Mouse (Mus musculus): ENCODE measurements around the gene Gm11034. TPM values are rescaled to one million over a fixed set of nuclear protein-coding genes. Genes with fewer than 3 reads are reported as not detected.
A peak's percentile ranks its signal among the peaks of the same experiment; 100 is the strongest.

Gene Gm11034
- polyA plus RNA-seq (2014; fragmentation: Nextera tagmentation; extraction: Ambion mirVana) = not detected in 2 replicates

DNA sequence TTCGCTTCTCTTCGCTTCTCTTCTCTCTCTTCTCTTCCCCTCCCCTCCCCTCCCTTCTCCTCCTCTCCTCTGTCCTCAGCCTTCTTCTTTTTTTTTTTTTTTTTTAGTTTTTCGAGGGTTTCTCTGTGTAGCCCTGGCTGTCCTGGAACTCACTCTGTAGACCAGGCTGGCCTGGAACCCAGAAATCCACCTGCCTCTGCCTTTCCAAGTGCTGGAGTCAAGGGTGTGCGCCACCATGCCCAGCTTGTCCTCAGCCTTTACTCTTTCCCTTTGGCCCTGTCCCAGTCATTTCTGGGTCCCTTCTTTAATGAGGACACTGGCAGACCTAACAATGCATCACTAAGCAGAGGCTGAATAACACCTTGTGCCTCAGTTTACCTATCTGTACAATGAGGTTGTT, at the start of gene Gm11034:
Gene Gm11034 (minus strand): TSS at position 101 of the 400 bp plus-strand sequence.
- Histone ChIP-seq H3K4me2 (ENCODE audit: low read length) (no peak within 1 kb of the TSS), H3K36me3 (ENCODE audit: control insufficient read depth, insufficient read depth, low read length) (no peaks in the 10 kb centered on the region), H3K4me1 (ENCODE audit: control insufficient read depth in 2 of 2, insufficient read depth in 2 of 2, low read length in 2 of 2) (no peaks in the 10 kb centered on the region), H3K9me3 (ENCODE audit: control insufficient read depth, low read length) (no peaks in the 10 kb centered on the region), H3K27me3 (ENCODE audit: control insufficient read depth, insufficient read depth, low read length) (peaks cover 4% of the 10 kb centered on the region; the same call in 1 of the 2 replicates), H3K4me3 (ENCODE audit: control insufficient read depth in 1 of 2, insufficient read depth in 1 of 2, low read depth in 1 of 2, low read length in 2 of 2) (no peak within 1 kb of the TSS), H3K27ac (replicated peaks in 1 of 2; ENCODE audit: control insufficient read depth in 1 of 2, insufficient read depth in 1 of 2, low read depth in 2 of 2, low read length in 2 of 2) (no peak within 1 kb of the TSS), H3K9ac (ENCODE audit: low read length) (no peak within 1 kb of the TSS)
- no peak for ATAC-seq (ENCODE audit: insufficient number of reproducible peaks, insufficient read depth, low FRiP score, low read depth)
- WGBS = 70% methylated on average over 4 of the region's 4 CpGs

DNA sequence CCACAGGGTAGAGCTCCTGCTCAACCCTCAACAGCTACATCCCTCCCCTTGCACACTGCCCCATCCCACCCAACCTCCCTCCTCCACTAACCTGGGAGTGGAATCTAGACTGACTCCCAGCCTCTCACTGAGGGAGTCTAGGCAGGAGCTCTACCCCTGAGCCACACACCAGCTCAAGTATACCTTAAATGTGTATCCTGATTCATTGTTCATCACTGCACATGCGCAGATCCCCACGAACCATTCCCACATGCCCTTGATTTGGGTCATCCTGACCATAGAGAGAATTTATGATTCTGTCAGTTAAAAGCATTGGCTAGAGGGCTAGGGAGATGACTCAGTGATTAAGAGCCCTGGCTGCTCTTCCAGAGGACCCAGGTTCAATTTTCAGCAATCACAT, 49.3 kb upstream of the Gm11034 start:
- 95% methylated on average over 2 of the region's 2 CpGs for WGBS
- Histone ChIP-seq H3K36me3 (ENCODE audit: control insufficient read depth, insufficient read depth, low read length) (no peaks in the 10 kb centered on the region), H3K27me3 (ENCODE audit: control insufficient read depth, insufficient read depth, low read length) (no peaks in the 10 kb centered on the region), H3K4me3 (ENCODE audit: control insufficient read depth in 1 of 2, insufficient read depth in 1 of 2, low read depth in 1 of 2, low read length in 2 of 2) (no peak overlapping the region), H3K27ac (replicated peaks in 1 of 2; ENCODE audit: control insufficient read depth in 1 of 2, insufficient read depth in 1 of 2, low read depth in 2 of 2, low read length in 2 of 2) (no peak overlapping the region), H3K4me2 (ENCODE audit: low read length) (no peak overlapping the region), H3K4me1 (ENCODE audit: control insufficient read depth in 2 of 2, insufficient read depth in 2 of 2, low read length in 2 of 2) (peaks cover 5 to 11% of the 10 kb centered on the region in 2 experiments), H3K9me3 (ENCODE audit: control insufficient read depth, low read length) (no peaks in the 10 kb centered on the region), H3K9ac (ENCODE audit: low read length) (no peak overlapping the region)
- no peak for ATAC-seq (ENCODE audit: insufficient number of reproducible peaks, insufficient read depth, low FRiP score, low read depth)

DNA sequence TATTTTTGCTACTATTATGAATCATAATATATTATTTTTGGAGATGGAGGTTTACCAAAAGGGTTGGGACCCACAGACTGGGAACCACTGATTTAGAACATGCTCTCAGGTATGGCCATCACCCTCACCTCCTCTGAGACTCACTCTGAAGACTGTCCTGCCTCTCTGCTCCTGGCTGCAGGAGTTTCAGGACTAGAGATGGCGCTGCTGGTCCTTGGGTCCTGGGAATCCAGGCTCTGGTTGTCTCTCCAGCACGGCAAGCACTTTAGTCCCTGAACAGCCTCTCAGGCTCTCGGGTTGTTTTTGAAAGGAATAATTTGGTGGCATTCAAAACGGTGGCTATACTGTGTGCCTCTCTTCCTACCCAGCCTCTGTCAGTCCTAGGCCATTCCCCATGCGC, 48.4 kb upstream of the Gm11034 start:
- H3K27ac ChIP-seq (replicated peaks in 1 of 2; ENCODE audit: control insufficient read depth in 1 of 2, insufficient read depth in 1 of 2, low read depth in 2 of 2, low read length in 2 of 2) = no peak overlapping the region
- no peaks in the 10 kb centered on the region for H3K36me3 ChIP-seq (ENCODE audit: control insufficient read depth, insufficient read depth, low read length)
- H3K9me3 ChIP-seq (ENCODE audit: control insufficient read depth, low read length) = no peaks in the 10 kb centered on the region
- 36% methylated on average over 5 of the region's 5 CpGs for WGBS
- no peak overlapping the region for H3K4me3 ChIP-seq (ENCODE audit: control insufficient read depth in 1 of 2, insufficient read depth in 1 of 2, low read depth in 1 of 2, low read length in 2 of 2)
- ATAC-seq (ENCODE audit: insufficient number of reproducible peaks, insufficient read depth, low FRiP score, low read depth) = no peak
- H3K9ac ChIP-seq (ENCODE audit: low read length) = no peak overlapping the region
- H3K4me1 ChIP-seq (ENCODE audit: control insufficient read depth in 2 of 2, insufficient read depth in 2 of 2, low read length in 2 of 2) = peaks cover 5 to 11% of the 10 kb centered on the region in 2 experiments
- H3K27me3 ChIP-seq (ENCODE audit: control insufficient read depth, insufficient read depth, low read length) = no peaks in the 10 kb centered on the region
- no peak overlapping the region for H3K4me2 ChIP-seq (ENCODE audit: low read length)

DNA sequence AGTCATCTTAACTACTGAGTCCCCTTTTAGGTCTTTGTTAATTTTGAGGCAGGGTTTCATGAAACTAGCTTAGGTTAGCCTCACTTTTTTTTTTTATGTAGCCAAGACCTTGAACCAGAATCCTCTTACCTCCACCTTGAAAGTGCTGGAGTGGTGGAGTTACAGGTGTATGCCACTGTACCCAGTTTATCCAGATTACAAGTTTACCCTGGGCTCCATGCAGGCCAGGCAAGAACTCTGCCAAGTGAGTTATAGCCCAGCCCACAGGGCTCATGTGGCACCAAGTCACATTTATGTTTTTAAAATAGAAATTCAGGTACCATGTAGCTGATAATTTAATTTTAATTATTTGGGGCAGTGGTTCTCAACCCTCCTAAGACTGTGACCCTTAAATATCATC, 48.0 kb upstream of the Gm11034 start:
- no peak overlapping the region for H3K4me2 ChIP-seq (ENCODE audit: low read length)
- H3K27ac ChIP-seq (replicated peaks in 1 of 2; ENCODE audit: control insufficient read depth in 1 of 2, insufficient read depth in 1 of 2, low read depth in 2 of 2, low read length in 2 of 2) = no peak overlapping the region
- H3K27me3 ChIP-seq (ENCODE audit: control insufficient read depth, insufficient read depth, low read length) = no peaks in the 10 kb centered on the region
- no peaks in the 10 kb centered on the region for H3K36me3 ChIP-seq (ENCODE audit: control insufficient read depth, insufficient read depth, low read length)
- no peak for ATAC-seq (ENCODE audit: insufficient number of reproducible peaks, insufficient read depth, low FRiP score, low read depth)
- peaks cover 5 to 11% of the 10 kb centered on the region in 2 experiments for H3K4me1 ChIP-seq (ENCODE audit: control insufficient read depth in 2 of 2, insufficient read depth in 2 of 2, low read length in 2 of 2)
- no peak overlapping the region for H3K9ac ChIP-seq (ENCODE audit: low read length)
- no peak overlapping the region for H3K4me3 ChIP-seq (ENCODE audit: control insufficient read depth in 1 of 2, insufficient read depth in 1 of 2, low read depth in 1 of 2, low read length in 2 of 2)
- no peaks in the 10 kb centered on the region for H3K9me3 ChIP-seq (ENCODE audit: control insufficient read depth, low read length)

DNA sequence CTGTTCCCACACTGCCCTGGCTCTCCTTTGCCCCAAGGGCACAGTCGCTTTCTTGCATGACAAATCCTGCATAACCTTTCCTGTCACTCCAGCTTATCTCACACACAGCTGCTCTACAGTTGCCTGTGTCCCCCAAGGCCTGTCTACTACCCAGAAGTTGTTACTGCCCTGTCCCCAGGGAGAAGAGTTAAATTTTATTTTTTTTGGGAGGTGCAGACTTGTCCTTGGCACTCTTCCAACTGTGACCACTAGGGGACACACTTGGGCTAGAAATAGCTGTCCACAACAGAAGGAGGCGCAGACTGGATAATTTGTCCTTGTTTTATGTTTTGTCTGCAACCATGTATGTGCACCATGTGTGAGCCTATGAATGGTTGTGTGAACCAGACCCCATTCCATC, 47.6 kb upstream of the Gm11034 start:
- H3K27me3 ChIP-seq (ENCODE audit: control insufficient read depth, insufficient read depth, low read length) = no peaks in the 10 kb centered on the region
- WGBS = 17% methylated on average over 2 of the region's 2 CpGs
- H3K4me1 ChIP-seq (ENCODE audit: control insufficient read depth in 2 of 2, insufficient read depth in 2 of 2, low read length in 2 of 2) = peaks cover 5 to 11% of the 10 kb centered on the region in 2 experiments
- H3K36me3 ChIP-seq (ENCODE audit: control insufficient read depth, insufficient read depth, low read length) = no peaks in the 10 kb centered on the region; the same call in 1 of the 2 replicates
- H3K4me2 ChIP-seq (ENCODE audit: low read length) = no peak overlapping the region
- 0 out of 2 replicates have a peak, but pooled peaks have one; percentile 23 for ATAC-seq (ENCODE audit: insufficient number of reproducible peaks, insufficient read depth, low FRiP score, low read depth)
- no peaks in the 10 kb centered on the region for H3K9me3 ChIP-seq (ENCODE audit: control insufficient read depth, low read length)
- H3K4me3 ChIP-seq (ENCODE audit: control insufficient read depth in 1 of 2, insufficient read depth in 1 of 2, low read depth in 1 of 2, low read length in 2 of 2) = no peak overlapping the region
- peak overlapping the region; percentile 60 to 74 for H3K27ac ChIP-seq (replicated peaks in 1 of 2; ENCODE audit: control insufficient read depth in 1 of 2, insufficient read depth in 1 of 2, low read depth in 2 of 2, low read length in 2 of 2)
- peak overlapping the region; percentile 56 for H3K9ac ChIP-seq (ENCODE audit: low read length)

DNA sequence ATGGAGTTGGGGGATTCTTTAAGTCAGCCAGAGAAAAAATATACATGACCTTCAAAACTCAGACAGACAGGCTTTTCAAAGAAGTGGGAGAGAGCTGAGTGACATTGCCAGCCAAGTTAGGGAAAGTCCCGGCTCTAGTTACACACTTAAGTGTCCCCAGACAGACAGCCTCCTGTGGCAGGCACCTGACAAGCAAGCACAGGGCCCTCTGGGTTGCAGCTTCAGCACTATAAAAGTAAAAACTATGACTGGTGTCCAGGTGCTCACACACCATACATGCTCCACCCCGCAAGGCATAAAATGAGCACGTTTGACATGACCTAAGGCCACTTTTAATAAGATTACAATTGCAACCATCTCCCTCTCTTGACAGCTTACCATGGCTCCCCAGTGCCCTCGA, 47.1 kb upstream of the Gm11034 start:
- peaks cover 5 to 11% of the 10 kb centered on the region in 2 experiments for H3K4me1 ChIP-seq (ENCODE audit: control insufficient read depth in 2 of 2, insufficient read depth in 2 of 2, low read length in 2 of 2)
- peaks cover 4% of the 10 kb centered on the region for H3K36me3 ChIP-seq (ENCODE audit: control insufficient read depth, insufficient read depth, low read length)
- H3K9me3 ChIP-seq (ENCODE audit: control insufficient read depth, low read length) = no peaks in the 10 kb centered on the region
- peak overlapping the region; percentile 60 to 74 for H3K27ac ChIP-seq (replicated peaks in 1 of 2; ENCODE audit: control insufficient read depth in 1 of 2, insufficient read depth in 1 of 2, low read depth in 2 of 2, low read length in 2 of 2)
- WGBS = 54% methylated on average over 4 of the region's 4 CpGs
- H3K9ac ChIP-seq (ENCODE audit: low read length) = peak overlapping the region; percentile 56
- no peaks in the 10 kb centered on the region for H3K27me3 ChIP-seq (ENCODE audit: control insufficient read depth, insufficient read depth, low read length)
- ATAC-seq (ENCODE audit: insufficient number of reproducible peaks, insufficient read depth, low FRiP score, low read depth) = no peak
- no peak overlapping the region for H3K4me3 ChIP-seq (ENCODE audit: control insufficient read depth in 1 of 2, insufficient read depth in 1 of 2, low read depth in 1 of 2, low read length in 2 of 2)
- no peak overlapping the region for H3K4me2 ChIP-seq (ENCODE audit: low read length)

DNA sequence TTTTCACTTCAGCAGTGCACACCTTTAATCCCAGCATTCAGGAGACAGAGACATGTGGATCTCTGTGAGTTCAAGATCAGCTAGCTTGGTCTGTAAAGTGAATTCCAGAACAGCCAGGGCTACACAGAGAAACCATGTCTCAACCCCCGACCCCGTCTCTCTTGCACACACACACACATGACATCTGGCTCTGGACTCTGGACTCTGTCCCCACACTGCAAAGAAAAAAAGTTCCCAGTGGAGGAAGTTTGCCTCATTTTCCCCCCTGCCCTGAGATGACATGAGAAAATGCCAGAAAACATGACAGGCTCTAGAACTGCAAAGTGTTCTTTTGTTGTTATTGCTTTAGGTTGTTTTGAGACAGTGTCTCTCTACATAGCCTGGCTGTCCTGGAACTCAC, 46.4 kb upstream of the Gm11034 start:
- ATAC-seq (ENCODE audit: insufficient number of reproducible peaks, insufficient read depth, low FRiP score, low read depth) = no peak
- no peak overlapping the region for H3K4me2 ChIP-seq (ENCODE audit: low read length)
- 57% methylated on average over 2 of the region's 2 CpGs for WGBS
- H3K4me1 ChIP-seq (ENCODE audit: control insufficient read depth in 2 of 2, insufficient read depth in 2 of 2, low read length in 2 of 2) = peaks cover 5 to 11% of the 10 kb centered on the region in 2 experiments
- no peak overlapping the region for H3K9ac ChIP-seq (ENCODE audit: low read length)
- H3K36me3 ChIP-seq (ENCODE audit: control insufficient read depth, insufficient read depth, low read length) = peaks cover 11% of the 10 kb centered on the region
- H3K4me3 ChIP-seq (ENCODE audit: control insufficient read depth in 1 of 2, insufficient read depth in 1 of 2, low read depth in 1 of 2, low read length in 2 of 2) = no peak overlapping the region
- no peaks in the 10 kb centered on the region for H3K9me3 ChIP-seq (ENCODE audit: control insufficient read depth, low read length)
- H3K27me3 ChIP-seq (ENCODE audit: control insufficient read depth, insufficient read depth, low read length) = no peaks in the 10 kb centered on the region
- H3K27ac ChIP-seq (replicated peaks in 1 of 2; ENCODE audit: control insufficient read depth in 1 of 2, insufficient read depth in 1 of 2, low read depth in 2 of 2, low read length in 2 of 2) = no peak overlapping the region

DNA sequence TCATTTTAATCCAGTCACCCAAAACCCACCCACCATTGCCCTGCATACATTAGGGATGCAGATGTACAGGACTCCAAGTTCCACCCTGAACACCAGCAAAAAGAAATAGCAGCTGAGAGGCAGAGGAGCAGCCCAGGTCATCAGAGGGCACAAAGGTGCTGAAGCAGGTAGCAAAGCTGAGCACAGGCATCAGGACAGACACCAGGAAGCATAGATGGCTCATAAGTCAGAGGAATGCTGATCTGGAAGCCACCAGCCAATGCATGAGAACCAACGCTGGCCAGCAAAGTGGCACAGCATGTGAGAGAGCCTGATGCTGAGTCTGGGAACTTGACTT, 44.4 kb upstream of the Gm11034 start:
- no peak overlapping the region for H3K9ac ChIP-seq (ENCODE audit: low read length)
- H3K36me3 ChIP-seq (ENCODE audit: control insufficient read depth, insufficient read depth, low read length) = peaks cover 31% of the 10 kb centered on the region

More for the DNA sequence above, 44.4 kb upstream of the Gm11034 start:
- H3K9me3 ChIP-seq (ENCODE audit: control insufficient read depth, low read length) = no peaks in the 10 kb centered on the region
- WGBS = 100% methylated on average over 1 of the region's 1 CpGs
- peaks cover 5 to 11% of the 10 kb centered on the region in 2 experiments for H3K4me1 ChIP-seq (ENCODE audit: control insufficient read depth in 2 of 2, insufficient read depth in 2 of 2, low read length in 2 of 2)
- H3K4me3 ChIP-seq (ENCODE audit: control insufficient read depth in 1 of 2, insufficient read depth in 1 of 2, low read depth in 1 of 2, low read length in 2 of 2) = no peak overlapping the region
- no peaks in the 10 kb centered on the region for H3K27me3 ChIP-seq (ENCODE audit: control insufficient read depth, insufficient read depth, low read length)
- no peak overlapping the region for H3K27ac ChIP-seq (replicated peaks in 1 of 2; ENCODE audit: control insufficient read depth in 1 of 2, insufficient read depth in 1 of 2, low read depth in 2 of 2, low read length in 2 of 2)
- ATAC-seq (ENCODE audit: insufficient number of reproducible peaks, insufficient read depth, low FRiP score, low read depth) = no peak
- no peak overlapping the region for H3K4me2 ChIP-seq (ENCODE audit: low read length)
